Mouse (Mus musculus) adrenal gland, postnatal 36 days (tissue): ENCODE results near the gene Slc25a5. TPM values are rescaled to one million over a fixed set of nuclear protein-coding genes. Genes with fewer than 3 reads are reported as not detected.

Experiments
- DNase-seq, 2 experiments: peaks; one replicate each; pipeline ENCODE4 v3.0.0; 2021; ENCODE audit warnings: mixed read lengths in 1 of 2
- total RNA-seq, 2 experiments: library from RNA; stranded (reverse); gene quantifications; 2 replicates each; pipeline ENCODE4 v1.2.3; 2021

Gene Slc25a5
- total RNA-seq, 2 experiments from 2014 or later: 483 to 490 TPM

- no peak for DNase-seq
These were observed 41.7 kb downstream of the Slc25a5 start for GRCm38 (mm10) chrX:36837069-36837676.

GRCm38 (mm10) chrX:36839391-36839790 lies 43.9 kb downstream of the Slc25a5 start:
- peak; percentile 25 to 46 for DNase-seq

- DNase-seq: no peak
These were observed 46.2 kb downstream of the Slc25a5 start for GRCm38 (mm10) chrX:36841698-36842097.

GRCm38 (mm10) chrX:36843346-36843990 lies 48.0 kb downstream of the Slc25a5 start:
- peak; percentile 41 to 48 for DNase-seq

GRCm38 (mm10) chrX:36847152-36847551 lies 51.7 kb downstream of the Slc25a5 start:
- no peak for DNase-seq

Other genes starting within 250 kb of the Slc25a5 start
- 100 to 1,000 TPM; 444 to 539 TPM for gene Pgrmc1, start 197.4 kb upstream of the Slc25a5 start, total RNA-seq
- 1 to 10 TPM; 5.1 to 8.2 TPM for gene Akap17b, start 150.3 kb upstream of the Slc25a5 start, total RNA-seq
- 1 to 10 TPM; 1.1 to 2.2 TPM for gene Slc25a43, start 52.0 kb upstream of the Slc25a5 start, total RNA-seq
- 10 to 100 TPM; 63.2 to 66.3 TPM for gene Ube2a, start 78.2 kb downstream of the Slc25a5 start, total RNA-seq
- gene C330007P06Rik, start 78.5 kb downstream of the Slc25a5 start, total RNA-seq: 10 to 100 TPM; 50.3 to 51.5 TPM
- 10 to 100 TPM; 10.6 to 14.6 TPM for gene Nkrf, start 107.2 kb downstream of the Slc25a5 start, total RNA-seq
- gene Sept6, start 196.1 kb downstream of the Slc25a5 start, total RNA-seq: 10 to 100 TPM; 20.7 to 24.4 TPM